Mouse (Mus musculus) midbrain, embryonic 12.5 days (tissue): ENCODE measurements around the gene Comp. TPM values are rescaled to one million over a fixed set of nuclear protein-coding genes. Genes with fewer than 3 reads are reported as not detected.

Experiments
- ATAC-seq: fragments of 200-750 bp; cut with Nextera tagmentation; 2 replicates; pipeline ENCODE4 v1.8.0; 2017; ENCODE audit warnings: low read depth, moderate TSS enrichment, moderate library complexity; ENCODE audit not compliant: low FRiP score
- H3K27ac ChIP-seq: fragments of 300-500 bp; sonication (generic); replicated peaks from 2 replicates; pipeline ENCODE4 v1.5.1; 2016; ENCODE audit warnings: mild to moderate bottlenecking
- H3K27me3 ChIP-seq: fragments of 300-500 bp; sonication (generic); 2 replicates; pipeline ENCODE4 v1.6.1; 2016; ENCODE audit warnings: mild to moderate bottlenecking
- H3K36me3 ChIP-seq: fragments of 300-500 bp; sonication (generic); 2 replicates; pipeline ENCODE4 v1.6.1; 2016
- H3K4me1 ChIP-seq: fragments of 300-500 bp; sonication (generic); 2 replicates; pipeline ENCODE4 v1.6.1; 2016
- H3K4me2 ChIP-seq: fragments of 300-500 bp; sonication (generic); replicated peaks from 2 replicates; pipeline ENCODE4 v1.6.1; 2016; ENCODE audit warnings: mild to moderate bottlenecking, moderate library complexity
- H3K4me3 ChIP-seq: fragments of 300-500 bp; sonication (generic); 2 replicates; pipeline ENCODE4 v1.5.1; 2016; ENCODE audit warnings: mild to moderate bottlenecking
- H3K9ac ChIP-seq: fragments of 300-500 bp; sonication (generic); replicated peaks from 2 replicates; pipeline ENCODE4 v1.6.1; 2016; ENCODE audit warnings: mild to moderate bottlenecking, moderate library complexity
- H3K9me3 ChIP-seq: fragments of 300-500 bp; sonication (generic); 2 replicates; pipeline ENCODE4 v1.6.1; 2016; ENCODE audit warnings: mild to moderate bottlenecking
- WGBS: fragments of 180-500 bp; shearing (Covaris S2); methylation state at CpG from one replicate; pipeline ENCODE4 v1.1.7; 2016; 5-methylcytosine and 5-hydroxymethylcytosine counted together
- polyA plus RNA-seq: library from polyadenylated mRNA; unstranded; fragments of >200 nt; fragmentation: Nextera tagmentation; extraction: Ambion mirVana; gene quantifications from 2 replicates; pipeline ENCODE4 v1.2.1, GENCODE M21; 2016

Gene Comp
- 0.23 TPM in 1 of 2 replicates, not detected in the other for polyA plus RNA-seq

GRCm38 (mm10) chr8:70373397-70374317 lies at the start of gene Comp:
TSS of gene Comp (plus strand) at chr8:70373558.
- WGBS, result 3% methylated on average over 47 of the region's 47 CpGs
- Histone ChIP-seq H3K4me2 (peak within 1 kb of the TSS; percentile 51), H3K4me1 (peaks cover 17% of the 10 kb centered on the region), H3K27me3 (peaks cover 82% of the 10 kb centered on the region), H3K9ac (no peak within 1 kb of the TSS), H3K36me3 (no peaks in the 10 kb centered on the region), H3K27ac (no peak within 1 kb of the TSS), H3K4me3 (peak within 1 kb of the TSS; percentile 33), H3K9me3 (no peaks in the 10 kb centered on the region)
- no peak for ATAC-seq

GRCm38 (mm10) chr8:70323716-70324115 lies 49.6 kb upstream of the Comp start:
- H3K4me2 ChIP-seq, result no peak overlapping the region
- H3K36me3 ChIP-seq, result peaks cover 29% of the 10 kb centered on the region
- no peak for ATAC-seq
- H3K4me1 ChIP-seq, result no peaks in the 10 kb centered on the region
- 85% methylated on average over 3 of the region's 3 CpGs for WGBS
- H3K9ac ChIP-seq, result no peak overlapping the region
- H3K27me3 ChIP-seq, result 0 out of 2 replicates have a peak, but pooled peaks cover 1% of the 10 kb centered on the region
- no peak overlapping the region for H3K4me3 ChIP-seq
- H3K9me3 ChIP-seq, result no peaks in the 10 kb centered on the region
- H3K27ac ChIP-seq, result no peak overlapping the region

- Histone ChIP-seq H3K4me1 (peaks cover 31% of the 10 kb centered on the region), H3K9me3 (no peaks in the 10 kb centered on the region), H3K4me2 (no peak overlapping the region), H3K27ac (no peak overlapping the region), H3K27me3 (peaks cover 30% of the 10 kb centered on the region), H3K9ac (no peak overlapping the region), H3K36me3 (peaks cover 41% of the 10 kb centered on the region), H3K4me3 (no peak overlapping the region)
- WGBS, result 94% methylated on average over 6 of the region's 6 CpGs
- no peak for ATAC-seq
Measured at GRCm38 (mm10) chr8:70327512-70327911, 45.8 kb upstream of the Comp start.

GRCm38 (mm10) chr8:70329124-70329834 lies 44.1 kb upstream of the Comp start, which contains the start of gene Gdf1:
TSS of gene Gdf1 (plus strand) at chr8:70329817.
- Histone ChIP-seq H3K9ac (peak within 1 kb of the TSS; percentile 46), H3K4me3 (peak within 1 kb of the TSS; percentile 18), H3K36me3 (peaks cover 48% of the 10 kb centered on the region)

GRCm38 (mm10) chr8:70329835-70330740 lies 43.3 kb upstream of the Comp start:
- H3K4me2 ChIP-seq, result peak overlapping the region; percentile 31
- peaks cover 32% of the 10 kb centered on the region for H3K4me1 ChIP-seq
- peaks cover 30% of the 10 kb centered on the region for H3K27me3 ChIP-seq
- WGBS, result 4% methylated on average over 45 of the region's 45 CpGs
- peak; percentile 8; the same call in 1 of the 2 replicates for ATAC-seq
- H3K9ac ChIP-seq, result peak overlapping the region; percentile 46
- H3K9me3 ChIP-seq, result no peaks in the 10 kb centered on the region
- H3K36me3 ChIP-seq, result peaks cover 52% of the 10 kb centered on the region
- H3K27ac ChIP-seq, result no peak overlapping the region
- H3K4me3 ChIP-seq, result peak overlapping the region; percentile 18

More at GRCm38 (mm10) chr8:70329124-70329834, 44.1 kb upstream of the Comp start, which contains the start of gene Gdf1:
- ATAC-seq, result no peak
- Histone ChIP-seq H3K9me3 (no peaks in the 10 kb centered on the region), H3K27me3 (peaks cover 30% of the 10 kb centered on the region), H3K4me2 (peak within 1 kb of the TSS; percentile 31), H3K4me1 (peaks cover 32% of the 10 kb centered on the region), H3K27ac (no peak within 1 kb of the TSS; the same call in 1 of the 2 replicates)
- 20% methylated on average over 14 of the region's 14 CpGs for WGBS

GRCm38 (mm10) chr8:70330741-70331364 lies 42.5 kb upstream of the Comp start:
- ATAC-seq, result peak; percentile 78
- peaks cover 30% of the 10 kb centered on the region for H3K27me3 ChIP-seq
- H3K4me1 ChIP-seq, result peaks cover 32% of the 10 kb centered on the region
- 23% methylated on average over 53 of the region's 53 CpGs for WGBS
- H3K9me3 ChIP-seq, result no peaks in the 10 kb centered on the region
- H3K36me3 ChIP-seq, result peaks cover 54% of the 10 kb centered on the region
- H3K9ac ChIP-seq, result peak overlapping the region; percentile 46; the same call in 1 of the 2 replicates
- no peak overlapping the region; the same call in 1 of the 2 replicates for H3K27ac ChIP-seq
- peak overlapping the region; percentile 31 for H3K4me2 ChIP-seq
- peak overlapping the region; percentile 18 for H3K4me3 ChIP-seq

GRCm38 (mm10) chr8:70331526-70331925 lies 41.8 kb upstream of the Comp start:
- H3K9ac ChIP-seq, result no peak overlapping the region
- H3K4me2 ChIP-seq, result no peak overlapping the region
- peaks cover 32% of the 10 kb centered on the region for H3K4me1 ChIP-seq
- no peaks in the 10 kb centered on the region for H3K9me3 ChIP-seq
- no peak overlapping the region for H3K4me3 ChIP-seq
- H3K27me3 ChIP-seq, result peaks cover 30% of the 10 kb centered on the region
- H3K36me3 ChIP-seq, result peaks cover 61% of the 10 kb centered on the region
- WGBS, result 58% methylated on average over 19 of the region's 19 CpGs
- no peak overlapping the region for H3K27ac ChIP-seq
- no peak for ATAC-seq

- ATAC-seq, result peak; percentile 69
- H3K4me3 ChIP-seq, result no peak overlapping the region
- H3K36me3 ChIP-seq, result peaks cover 67% of the 10 kb centered on the region
- 22% methylated on average over 41 of the region's 41 CpGs for WGBS
- no peak overlapping the region; the same call in 1 of the 2 replicates for H3K4me2 ChIP-seq
- H3K9ac ChIP-seq, result no peak overlapping the region; the same call in 1 of the 2 replicates
- no peaks in the 10 kb centered on the region for H3K9me3 ChIP-seq
- H3K27me3 ChIP-seq, result peaks cover 30% of the 10 kb centered on the region
- peaks cover 32% of the 10 kb centered on the region for H3K4me1 ChIP-seq
- 0 out of 2 replicates have a peak overlapping the region, but pooled peaks have one; percentile 15 for H3K27ac ChIP-seq
Measured at GRCm38 (mm10) chr8:70332070-70332877, 41.1 kb upstream of the Comp start.

- H3K27me3 ChIP-seq, result peaks cover 30% of the 10 kb centered on the region
- ATAC-seq, result no peak
- H3K9me3 ChIP-seq, result no peaks in the 10 kb centered on the region
- H3K9ac ChIP-seq, result no peak overlapping the region
- H3K4me3 ChIP-seq, result no peak overlapping the region
- no peak overlapping the region for H3K27ac ChIP-seq
- H3K4me2 ChIP-seq, result no peak overlapping the region
- H3K36me3 ChIP-seq, result peaks cover 68% of the 10 kb centered on the region
- H3K4me1 ChIP-seq, result peaks cover 32% of the 10 kb centered on the region
- WGBS, result 98% methylated on average over 6 of the region's 6 CpGs
Measured at GRCm38 (mm10) chr8:70332878-70333202, 40.5 kb upstream of the Comp start.

- H3K9me3 ChIP-seq, result no peaks in the 10 kb centered on the region
- no peaks in the 10 kb centered on the region for H3K27me3 ChIP-seq
- no peak overlapping the region for H3K9ac ChIP-seq
- no peak overlapping the region for H3K4me3 ChIP-seq
- H3K27ac ChIP-seq, result no peak overlapping the region
- peaks cover 97% of the 10 kb centered on the region for H3K36me3 ChIP-seq
- WGBS, result 91% methylated on average over 7 of the region's 7 CpGs
- ATAC-seq, result no peak
- no peak overlapping the region for H3K4me2 ChIP-seq
- H3K4me1 ChIP-seq, result no peaks in the 10 kb centered on the region
Measured at GRCm38 (mm10) chr8:70338931-70339330, 34.4 kb upstream of the Comp start.
